Mouse (Mus musculus): ENCODE results near the gene Traf3.

DNA sequence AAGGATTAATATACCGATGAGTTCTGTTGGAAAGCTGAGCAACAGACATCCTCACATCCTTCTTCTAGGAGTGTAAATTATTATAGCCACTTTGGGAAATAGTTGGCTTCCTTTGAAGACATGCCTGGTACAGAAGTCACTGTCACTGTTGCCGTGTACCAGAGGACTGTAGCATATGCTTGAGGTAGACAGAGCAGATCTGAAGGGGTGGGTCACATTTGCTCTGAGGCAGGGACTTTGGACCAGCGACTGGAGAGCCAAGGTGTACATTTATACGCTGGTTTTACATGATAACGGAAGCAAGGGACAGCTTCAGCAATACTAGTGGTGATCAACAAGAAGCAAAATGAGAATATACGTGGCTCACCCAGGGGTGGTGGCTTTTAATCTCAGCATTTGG is 52.7 kb downstream of the Traf3 start:
- TF ChIP-seq CTCF (IDR thresholded peaks at IDR 0.05; ENCODE audit: control insufficient read depth, insufficient read depth, insufficient read length) (no peak), MYOG (IDR thresholded peaks at IDR 0.05; ENCODE audit: control insufficient read depth, extremely low read depth, insufficient read length) (no peak), CEBPB (IDR thresholded peaks at IDR 0.05; ENCODE audit: low read depth) (no peak), USF1 (IDR thresholded peaks at IDR 0.05; ENCODE audit: low read depth) (no peak)
